Mouse (Mus musculus) ovary, postnatal 14 days (tissue): ENCODE measurements around the gene Fam227a.

Experiments used
- DNase-seq: peaks from one replicate; pipeline ENCODE4 v3.0.0; 2022; ENCODE audit warnings: low spot score

Gene Fam227a

DNA sequence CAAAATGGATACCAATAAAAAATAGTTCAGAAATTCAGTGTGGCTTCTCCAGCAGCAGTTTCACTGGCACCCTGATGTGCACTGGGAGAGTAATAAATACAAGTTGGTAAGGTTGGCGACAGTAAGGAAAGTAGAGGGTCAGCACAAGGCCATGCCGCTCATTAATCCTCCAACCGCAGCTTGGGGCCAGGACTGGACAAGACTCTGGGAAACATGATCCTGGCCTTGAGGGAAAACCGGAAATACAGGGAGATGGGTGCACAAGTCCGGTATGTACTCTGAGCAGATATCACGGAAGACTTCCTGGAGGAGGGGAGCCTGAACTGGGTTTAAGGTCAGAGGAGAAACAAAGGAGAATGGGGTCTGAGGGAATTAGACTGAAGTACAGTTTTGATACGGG, 43.3 kb downstream of the Fam227a start:
- no peak for DNase-seq

GRCm38 (mm10) chr15:79609226-79609625, 49.5 kb downstream of the Fam227a start:
- DNase-seq: no peak

DNA sequence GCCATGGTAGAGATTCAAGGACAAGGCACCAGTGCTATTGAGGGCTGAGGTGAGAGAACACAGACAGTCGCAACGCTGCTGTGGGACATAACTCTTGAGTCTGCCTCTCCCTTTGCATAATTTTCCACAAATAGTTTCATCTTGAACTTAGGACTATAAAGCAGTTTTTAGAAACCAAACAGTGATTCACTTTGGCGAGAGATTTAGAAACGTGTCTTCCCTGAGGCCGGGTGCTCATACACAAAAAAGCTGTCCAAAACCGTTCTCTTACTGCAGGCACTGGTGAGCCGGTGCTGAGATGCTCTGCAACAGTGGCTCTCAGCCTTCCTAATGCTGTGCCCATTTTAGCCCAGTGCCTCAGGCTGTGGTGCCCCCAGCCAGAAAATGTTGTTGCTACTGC, 50.5 kb downstream of the Fam227a start:
- no peak for DNase-seq

DNA sequence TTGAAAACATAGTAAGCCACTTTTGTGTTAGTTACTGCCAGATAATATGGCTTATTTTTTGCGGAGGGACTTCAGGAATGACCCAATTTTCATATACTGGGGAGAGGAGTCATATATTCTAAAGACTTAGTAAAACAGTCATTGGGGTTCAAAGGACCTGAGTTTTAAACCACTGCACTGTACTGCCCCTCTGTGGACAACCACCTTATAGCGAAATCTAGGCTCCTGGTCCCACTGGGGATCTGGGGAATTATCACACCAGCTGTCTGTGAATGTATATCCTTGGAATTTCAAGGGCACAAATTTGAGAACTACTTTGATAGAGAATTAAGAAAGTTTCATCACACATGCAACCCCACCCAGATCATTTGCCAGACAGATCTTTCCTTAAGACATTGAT, 51.0 kb downstream of the Fam227a start:
- no peak for DNase-seq

- DNase-seq: no peak
These were observed 52.6 kb downstream of the Fam227a start for GRCm38 (mm10) chr15:79606161-79606560.

- DNase-seq: peak; percentile 66
These were observed 53.6 kb downstream of the Fam227a start, which contains the start of gene Dmc1 for GRCm38 (mm10) chr15:79604990-79605665. Dmc1 (minus strand) TSS chr15:79605109.

DNA sequence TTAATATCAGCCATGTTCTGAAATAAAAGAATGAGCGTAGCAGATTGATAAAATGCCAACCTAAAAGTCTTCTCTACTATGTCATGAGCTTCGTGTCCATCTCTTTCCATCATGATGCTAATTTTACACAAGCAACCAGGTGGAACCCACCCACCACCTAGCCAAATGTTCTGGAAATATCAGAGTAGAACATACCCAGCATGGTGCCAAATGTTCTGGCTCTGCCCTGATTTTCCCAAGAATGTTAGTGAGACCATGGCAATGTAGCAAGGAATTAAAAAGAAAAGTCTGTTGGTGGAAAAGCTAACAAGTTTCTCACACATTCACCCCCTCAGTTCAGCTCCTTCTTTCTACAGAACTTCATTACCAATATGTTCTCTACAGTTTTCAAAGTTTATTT, 58.6 kb downstream of the Fam227a start:
- no peak for DNase-seq

GRCm38 (mm10) chr15:79598715-79599114, 60.0 kb downstream of the Fam227a start:
- no peak for DNase-seq

DNA sequence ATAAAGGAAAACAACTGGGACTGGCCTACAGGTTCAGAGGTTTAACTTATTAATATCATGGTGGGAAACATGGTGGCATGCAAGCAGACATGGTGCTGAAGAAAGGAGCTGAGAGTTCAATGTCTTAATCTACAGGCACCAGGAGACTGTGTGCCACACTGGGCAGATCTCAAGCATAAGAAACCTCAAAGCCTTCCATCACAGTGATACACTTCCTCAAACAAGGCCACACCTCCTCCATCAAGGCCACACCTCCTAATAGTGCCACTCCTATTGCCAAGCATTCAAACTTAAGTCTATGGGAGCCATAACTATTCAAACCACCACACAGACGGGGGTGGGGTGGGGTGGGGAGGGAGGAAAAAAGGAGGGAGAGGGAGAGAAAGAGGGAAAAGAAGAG, 77.2 kb downstream of the Fam227a start:
- DNase-seq: no peak

DNA sequence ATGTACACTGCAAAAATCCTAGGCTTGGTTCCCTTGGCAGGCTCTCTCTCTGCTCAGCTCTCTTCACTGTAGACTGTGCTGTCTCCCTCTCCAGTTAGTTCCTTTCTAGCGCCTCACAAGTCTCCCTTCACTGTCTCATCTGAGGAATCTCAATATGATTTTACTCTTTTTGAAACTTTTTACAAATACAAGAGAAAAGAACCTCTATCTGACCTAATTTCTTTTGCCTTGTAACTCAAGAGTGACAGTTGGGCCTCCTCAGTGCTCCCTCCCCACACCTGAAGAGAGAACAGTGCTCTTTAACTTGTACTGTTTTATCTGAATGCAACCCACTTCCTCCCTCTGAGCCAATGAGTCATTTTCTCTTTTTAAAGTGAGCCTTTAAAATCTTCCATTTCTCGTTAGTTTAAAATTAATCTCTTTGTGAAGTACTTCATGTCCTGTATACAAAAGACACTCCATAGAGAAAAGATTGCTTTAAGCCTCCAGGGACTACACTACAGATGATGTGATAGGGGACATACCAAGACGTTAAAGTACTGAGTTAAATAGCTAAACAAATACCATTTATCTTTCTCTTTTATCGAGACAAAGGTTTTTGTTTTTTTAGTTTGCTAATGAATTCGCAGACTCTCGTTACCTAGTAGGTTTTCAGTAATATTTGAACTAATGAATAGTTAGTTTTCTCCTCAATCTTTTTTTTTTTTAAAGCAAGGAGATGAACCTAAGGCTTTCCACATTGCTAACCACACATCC, 80.9 kb downstream of the Fam227a start:
- DNase-seq: no peak

GRCm38 (mm10) chr15:79576947-79577346, 81.8 kb downstream of the Fam227a start:
- DNase-seq: no peak

DNA sequence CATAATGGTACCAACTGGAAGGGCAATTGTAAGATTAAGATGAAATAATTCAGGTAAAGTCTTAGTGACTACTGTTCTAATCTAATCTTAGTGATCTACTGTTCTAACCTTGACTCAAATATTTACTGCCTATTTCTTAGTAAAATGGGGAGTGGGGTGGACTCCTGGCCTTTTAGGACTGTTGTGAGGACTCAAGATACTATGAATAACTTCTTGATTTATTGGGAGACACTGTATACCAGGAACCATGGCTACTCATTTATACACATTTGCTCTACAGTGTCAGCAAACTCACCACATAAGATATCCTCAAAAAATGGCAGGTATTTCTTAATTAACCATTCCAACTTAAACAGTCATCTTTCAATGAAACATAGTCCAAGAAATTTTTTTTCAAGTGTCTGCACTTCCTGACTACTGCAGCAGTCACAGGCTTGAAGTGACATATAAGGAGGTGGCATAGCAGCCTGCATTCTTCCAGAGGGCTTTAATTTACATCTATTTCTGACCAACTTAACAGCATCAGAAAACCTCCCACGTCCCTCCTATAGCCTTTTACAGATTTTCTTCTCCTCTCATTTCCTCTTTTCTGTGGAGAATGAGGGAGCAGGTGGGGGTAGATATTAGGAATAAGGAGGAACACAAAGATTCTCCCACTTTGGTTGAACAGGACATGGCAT, 83.1 kb downstream of the Fam227a start:
- DNase-seq: no peak

DNA sequence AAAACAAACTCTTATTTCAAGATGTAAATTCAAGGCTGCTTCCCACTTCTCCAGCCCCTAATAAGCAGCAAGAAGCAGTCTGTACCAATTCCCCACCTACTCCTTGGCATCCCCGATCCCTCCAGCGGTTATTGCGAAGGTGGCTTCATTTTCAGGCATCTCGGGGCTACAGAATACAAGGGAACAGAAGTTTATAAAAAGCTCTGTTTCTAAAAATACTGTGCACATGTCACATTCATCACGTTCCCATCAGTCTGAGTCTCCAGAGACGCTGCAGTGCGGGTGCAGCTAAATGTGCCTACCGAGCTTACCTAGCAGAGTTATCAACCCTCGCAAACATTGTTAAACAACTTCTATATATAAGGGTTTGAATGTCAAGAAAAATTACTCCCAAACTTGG, 96.3 kb downstream of the Fam227a start:
- DNase-seq: no peak

DNA sequence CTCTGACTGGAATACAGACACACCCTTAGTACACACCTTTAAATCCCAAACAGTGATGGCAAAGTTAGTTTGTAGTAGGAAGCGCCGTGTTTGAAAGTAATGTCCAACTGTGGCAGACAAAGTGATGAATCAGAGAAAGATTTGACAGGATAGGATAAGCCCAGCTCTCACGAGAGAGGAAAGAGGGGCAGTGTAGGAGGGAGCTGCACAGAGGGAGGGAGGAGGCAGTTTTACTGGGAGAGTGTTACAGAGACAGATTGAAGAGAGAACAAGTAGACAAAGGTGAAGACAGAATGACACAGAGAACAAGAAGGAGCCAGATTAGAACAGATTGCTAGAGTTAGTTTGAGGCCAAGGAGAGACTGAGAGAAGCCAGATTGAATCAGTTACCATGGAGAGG, 99.1 kb downstream of the Fam227a start:
- no peak for DNase-seq
